Mouse (Mus musculus) lung, postnatal 14 days (tissue): ENCODE data around the gene Gm4070.
"Not testable (repeated sequence)": the region's sequence is repeated elsewhere in the genome, so short reads cannot be mapped to it uniquely, and the experiment has no call there.

Experiments used
- DNase-seq: peaks from one replicate; pipeline ENCODE4 v3.0.0; 2021

The Gm4070 gene

GRCm38 (mm10) chr7:105953812-105954211 lies at the start of gene Gm4070:
Gm4070 (minus strand) TSS chr7:105953967.
- not testable (repeated sequence) for DNase-seq

GRCm38 (mm10) chr7:105954540-105954939 lies 773 bp upstream of the Gm4070 start:
- not testable (repeated sequence) for DNase-seq

- not testable (repeated sequence) for DNase-seq
These were observed 1.4 kb downstream of the Gm4070 start for GRCm38 (mm10) chr7:105952408-105952807.

GRCm38 (mm10) chr7:105945238-105945637 lies 8.5 kb downstream of the Gm4070 start:
- DNase-seq, result not testable (repeated sequence)

- DNase-seq, result not testable (repeated sequence)
These were observed 21.6 kb downstream of the Gm4070 start for GRCm38 (mm10) chr7:105932132-105932531.

- DNase-seq, result not testable (repeated sequence)
These were observed 70.0 kb downstream of the Gm4070 start for GRCm38 (mm10) chr7:105883588-105884336.

GRCm38 (mm10) chr7:105879717-105880484 lies 73.9 kb downstream of the Gm4070 start:
- DNase-seq, result not testable (repeated sequence)

- DNase-seq, result not testable (repeated sequence)
These were observed 97.8 kb downstream of the Gm4070 start for GRCm38 (mm10) chr7:105855718-105856560.
